Mouse (Mus musculus): ENCODE measurements around the gene Stk31. TPM values are rescaled to one million over a fixed set of nuclear protein-coding genes. Genes with fewer than 3 reads are reported as not detected.

Gene Stk31
- total RNA-seq, 2 experiments from 2014 or later: 0.14 to 0.45 TPM

Other genes starting within 250 kb of the Stk31 start
- 1 to 10 TPM; 4.3 to 5.5 TPM for gene Igf2bp3, start 180.6 kb upstream of the Stk31 start, total RNA-seq (2021)
- 10 to 100 TPM; 20.7 to 30.8 TPM for gene Tra2a, start 131.6 kb upstream of the Stk31 start, total RNA-seq (2021)
- gene Ccdc126, start 76.3 kb upstream of the Stk31 start, total RNA-seq (2021): 1 to 10 TPM; 2.0 TPM
- 1 to 10 TPM; 2.0 to 2.5 TPM for gene Fam221a, start 27.9 kb upstream of the Stk31 start, total RNA-seq (2021)

Measured in gastrocnemius, postnatal 10 days (tissue).